Mouse (Mus musculus) lung, postnatal 0 days (tissue): ENCODE results near the gene Sh3gl2.

Experiments used
- CTCF ChIP-seq: IDR thresholded peaks from 2 replicates; pipeline ENCODE4 v1.5.1; 2016; ENCODE audit warnings: antibody characterized with exemption, mild to moderate bottlenecking
- EP300 ChIP-seq: IDR thresholded peaks from 2 replicates; pipeline ENCODE4 v1.6.1; 2016; ENCODE audit warnings: antibody characterized with exemption, mild to moderate bottlenecking, control low read depth

DNA sequence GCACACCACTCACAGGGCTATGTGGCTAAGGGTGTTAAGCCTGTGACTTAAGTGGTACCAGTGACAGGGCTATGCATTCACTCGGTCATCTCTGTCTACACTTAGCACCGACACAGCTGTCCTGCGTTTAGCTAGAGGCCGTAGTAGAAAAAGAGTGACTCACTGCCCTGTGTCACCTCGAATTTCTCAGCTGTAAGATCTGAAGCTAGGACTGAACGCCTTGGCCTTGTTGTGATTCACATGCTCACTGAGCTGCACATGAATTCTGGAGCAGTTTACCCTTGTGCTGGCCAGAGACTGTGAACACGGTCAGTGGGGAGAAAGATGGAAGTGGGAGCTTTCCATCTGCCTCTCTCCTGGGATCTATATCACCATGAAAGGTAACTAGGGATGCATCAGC, 2.3 kb upstream of the Sh3gl2 start:
- TF ChIP-seq EP300 (no peak), CTCF (no peak)
